Mouse (Mus musculus): ENCODE measurements around the gene Bnip2.

Bnip2 gene

GRCm38 (mm10) chr9:69989303-69990121 is at the start of gene Bnip2:
Gene Bnip2 (plus strand): TSS chr9:69989466.
- DNase-seq (ENCODE audit: low spot score in 2 of 2): peak; percentile 90 to 96

- no peak for DNase-seq (ENCODE audit: low spot score in 2 of 2)
These were observed 48.3 kb upstream of the Bnip2 start for GRCm38 (mm10) chr9:69940839-69941490.

GRCm38 (mm10) chr9:69941556-69941955 is 47.7 kb upstream of the Bnip2 start:
- DNase-seq (ENCODE audit: low spot score in 2 of 2): no peak

DNA sequence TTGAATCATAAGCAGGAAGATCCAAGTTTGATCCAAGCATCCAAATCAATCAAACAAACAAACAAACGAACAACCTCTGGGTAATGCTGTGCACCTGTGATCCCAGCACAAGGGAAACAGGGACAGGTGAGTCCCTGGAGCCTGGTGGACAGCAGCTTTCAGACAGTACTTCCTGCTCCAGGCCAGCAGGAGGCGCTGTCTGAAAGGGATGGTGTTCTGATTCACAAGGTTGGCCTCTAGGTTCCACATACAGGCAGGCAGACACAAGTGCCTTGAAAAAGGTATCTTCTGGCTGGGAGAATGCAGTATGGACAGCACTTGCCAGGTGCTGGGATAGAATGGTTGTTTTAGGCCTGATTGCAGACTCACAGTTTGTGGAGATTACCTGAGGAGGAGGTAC is 40.3 kb upstream of the Bnip2 start:
- peak in 1 of 2 experiments; percentile 30 for DNase-seq (ENCODE audit: low spot score in 2 of 2)

DNA sequence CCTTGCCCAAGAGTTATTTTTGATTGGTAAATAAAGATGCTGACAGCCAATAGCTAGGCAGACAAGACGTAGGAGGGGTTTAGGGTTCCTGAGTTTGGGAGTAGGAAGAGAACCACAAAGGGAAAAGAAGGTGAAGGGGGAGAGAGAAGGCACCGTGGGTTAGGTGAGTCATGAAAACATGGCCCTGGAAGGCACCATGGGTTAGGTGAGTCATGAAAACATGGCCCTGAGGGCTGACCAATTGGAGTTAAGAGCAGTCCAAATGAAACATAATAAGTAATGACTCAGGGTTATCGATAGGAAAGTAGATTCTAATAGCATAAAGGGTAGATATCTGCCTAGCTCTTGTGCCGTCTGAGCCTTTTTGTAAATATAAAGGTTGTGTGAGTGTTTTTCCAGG is 39.6 kb upstream of the Bnip2 start:
- no peak for DNase-seq (ENCODE audit: low spot score in 2 of 2)

GRCm38 (mm10) chr9:69961007-69961406 is 28.3 kb upstream of the Bnip2 start:
- DNase-seq (ENCODE audit: low spot score in 2 of 2): no peak

- DNase-seq (ENCODE audit: low spot score in 2 of 2): no peak
These were observed 24.9 kb upstream of the Bnip2 start for GRCm38 (mm10) chr9:69964370-69964769.

- DNase-seq (ENCODE audit: low spot score in 2 of 2): no peak
These were observed 3.7 kb upstream of the Bnip2 start for GRCm38 (mm10) chr9:69985526-69985925.

GRCm38 (mm10) chr9:69986063-69986462 is 3.2 kb upstream of the Bnip2 start:
- DNase-seq (ENCODE audit: low spot score in 2 of 2): no peak

GRCm38 (mm10) chr9:69986571-69986970 is 2.7 kb upstream of the Bnip2 start:
- no peak for DNase-seq (ENCODE audit: low spot score in 2 of 2)

DNA sequence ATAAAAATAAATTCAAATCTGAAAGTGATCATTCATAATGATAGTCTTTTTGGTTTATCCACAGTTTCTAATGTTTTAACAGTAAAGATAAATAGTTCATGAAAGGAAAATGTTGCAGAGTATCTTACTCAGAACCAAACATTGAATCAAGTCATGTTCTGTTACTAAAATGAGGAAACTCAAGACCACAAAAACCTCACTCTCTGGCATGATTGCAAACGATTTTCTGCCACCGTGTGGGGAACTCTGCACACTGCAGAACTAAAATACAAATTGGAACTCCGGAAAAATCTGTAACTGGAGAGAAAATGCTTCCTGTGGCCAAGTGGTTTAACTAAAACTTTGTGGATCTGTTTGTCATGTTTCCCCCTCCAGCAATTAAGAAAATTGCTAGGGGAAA is 1.7 kb upstream of the Bnip2 start:
- DNase-seq (ENCODE audit: low spot score in 2 of 2): peak; percentile 34 to 58

DNA sequence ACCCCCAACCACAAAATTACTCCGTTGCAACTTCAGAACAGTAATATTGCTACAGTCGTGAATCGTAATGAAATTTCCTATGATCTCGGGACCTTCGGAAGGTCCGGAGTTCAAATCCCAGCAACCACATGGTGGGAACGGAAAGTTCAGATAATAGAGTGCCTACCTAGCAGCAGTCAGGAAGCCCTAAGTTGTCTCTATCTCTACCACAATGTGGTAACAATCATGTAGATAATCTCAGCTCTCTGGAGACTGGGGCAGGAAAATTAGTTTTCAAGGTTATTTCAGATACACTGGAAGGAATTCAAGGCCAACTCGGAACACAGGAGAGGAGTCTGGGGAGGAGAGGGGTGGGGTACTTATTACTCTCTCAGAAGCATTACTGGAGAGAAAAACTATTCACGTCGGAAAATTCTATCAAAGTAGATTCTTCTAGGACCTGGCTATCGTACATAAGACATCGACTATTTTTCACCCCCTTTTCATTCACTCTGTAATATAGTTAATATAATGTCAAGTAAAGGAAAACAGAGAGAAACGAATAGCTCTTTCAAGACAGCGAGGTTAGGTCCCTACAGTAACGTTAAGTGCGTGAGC is 462 bp upstream of the Bnip2 start:
- no peak for DNase-seq (ENCODE audit: low spot score in 2 of 2)

DNA sequence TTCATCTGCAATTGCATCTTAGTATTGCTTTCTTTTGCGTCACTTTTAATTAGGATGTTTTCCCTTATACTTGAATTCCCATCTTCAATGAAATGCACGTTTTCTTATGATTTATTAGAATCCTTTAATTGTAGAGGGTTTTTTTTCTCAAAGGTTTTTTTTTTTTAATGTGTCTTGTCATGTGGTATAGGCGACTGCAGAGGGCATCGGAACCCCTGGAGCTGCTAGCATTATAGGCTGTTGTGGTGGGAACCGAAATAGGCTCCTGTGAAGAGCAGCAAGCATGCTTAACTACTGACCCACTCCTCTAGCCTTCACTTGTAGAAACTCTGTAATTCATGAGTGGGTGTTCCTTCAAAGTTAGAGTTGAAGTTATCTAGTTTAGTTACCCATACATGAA is 1.1 kb downstream of the Bnip2 start:
- no peak for DNase-seq (ENCODE audit: low spot score in 2 of 2)

DNA sequence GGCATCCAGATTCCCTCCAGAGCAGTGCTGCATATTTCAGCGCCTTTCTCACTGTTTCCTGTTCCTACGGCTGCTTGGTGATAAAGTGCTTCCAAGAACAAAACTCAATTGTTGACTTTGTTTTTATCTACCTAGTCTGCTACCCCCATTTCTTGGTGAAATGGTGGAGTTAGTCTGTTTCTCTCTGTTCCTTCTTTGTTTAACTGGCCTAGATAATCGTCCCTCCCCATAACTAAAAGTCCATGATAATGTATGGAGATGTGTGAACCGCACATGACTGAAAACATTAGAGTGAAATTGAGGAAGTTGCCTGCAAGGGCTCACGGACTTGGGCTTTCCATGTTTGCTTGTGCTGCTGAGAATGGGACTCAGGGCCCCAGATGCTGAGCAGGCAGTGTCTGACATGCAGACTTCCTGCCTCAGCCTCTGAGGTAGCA is 3.6 kb downstream of the Bnip2 start:
- DNase-seq (ENCODE audit: low spot score in 2 of 2): no peak

- no peak for DNase-seq (ENCODE audit: low spot score in 2 of 2)
These were observed 4.2 kb downstream of the Bnip2 start for GRCm38 (mm10) chr9:69993479-69993878.

- no peak for DNase-seq (ENCODE audit: low spot score in 2 of 2)
These were observed 5.3 kb downstream of the Bnip2 start for GRCm38 (mm10) chr9:69994547-69994946.

- DNase-seq (ENCODE audit: low spot score in 2 of 2): no peak
These were observed 10.1 kb downstream of the Bnip2 start for GRCm38 (mm10) chr9:69999318-69999717.

DNA sequence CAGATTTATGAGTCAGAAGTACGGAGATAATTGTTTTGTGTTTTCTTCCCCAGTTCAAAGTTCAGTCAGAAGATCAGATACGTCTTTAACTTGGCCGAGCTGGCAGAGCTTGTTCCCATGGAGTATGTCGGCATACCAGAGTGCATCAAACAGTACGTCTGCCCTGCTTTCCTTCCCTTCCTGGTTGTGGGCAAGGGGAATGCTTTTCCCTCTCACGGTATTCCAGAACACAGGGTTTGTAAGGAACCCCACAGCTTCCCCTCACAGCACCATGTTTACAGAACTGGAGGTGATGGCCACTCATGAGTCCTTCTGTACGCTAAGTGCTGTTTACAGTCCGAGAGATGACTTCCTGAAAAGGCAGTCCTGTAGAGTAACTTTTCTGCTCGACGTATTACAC is 14.2 kb downstream of the Bnip2 start:
- no peak for DNase-seq (ENCODE audit: low spot score in 2 of 2)

- DNase-seq (ENCODE audit: low spot score in 2 of 2): no peak
These were observed 17.7 kb downstream of the Bnip2 start for GRCm38 (mm10) chr9:70006984-70007383.

- no peak for DNase-seq (ENCODE audit: low spot score in 2 of 2)
These were observed 18.4 kb downstream of the Bnip2 start for GRCm38 (mm10) chr9:70007506-70008248.

DNA sequence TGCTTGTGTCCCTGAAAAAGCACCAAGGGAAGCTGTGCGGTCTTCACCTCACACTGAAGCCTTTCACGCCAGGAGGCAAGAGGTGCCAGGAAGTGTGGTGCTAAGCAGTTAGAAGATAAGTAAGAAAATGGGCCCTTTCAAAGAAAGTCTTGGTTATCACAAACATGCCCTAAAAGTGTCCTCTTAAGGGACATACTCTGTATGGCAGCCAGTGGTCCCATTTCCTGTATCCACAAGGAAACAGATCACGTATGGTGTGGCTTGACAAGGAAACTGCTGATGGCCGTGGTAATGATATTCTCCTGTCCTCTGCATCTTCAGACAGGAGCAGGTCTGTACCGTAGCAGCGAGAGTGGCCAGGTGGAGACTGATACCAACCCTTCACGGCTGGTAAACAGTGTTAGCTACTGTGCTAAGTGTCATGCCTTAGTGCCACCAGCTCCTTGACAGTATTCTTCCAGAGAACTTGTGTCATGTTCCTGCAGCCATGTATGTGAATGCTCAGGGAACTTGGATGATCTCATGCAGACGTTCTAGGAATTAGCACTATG is 20.6 kb downstream of the Bnip2 start:
- no peak for DNase-seq (ENCODE audit: low spot score in 2 of 2)
